Mouse (Mus musculus) CD4-positive helper T cell, adult 2 months (primary cell): ENCODE measurements around the gene Gpr171.

Source experiments
- DNase-seq: peaks from one replicate; pipeline ENCODE4 v3.0.0-alpha.2; 2012; ENCODE audit warnings: low read depth, missing footprints, low spot score

Gene Gpr171

DNA sequence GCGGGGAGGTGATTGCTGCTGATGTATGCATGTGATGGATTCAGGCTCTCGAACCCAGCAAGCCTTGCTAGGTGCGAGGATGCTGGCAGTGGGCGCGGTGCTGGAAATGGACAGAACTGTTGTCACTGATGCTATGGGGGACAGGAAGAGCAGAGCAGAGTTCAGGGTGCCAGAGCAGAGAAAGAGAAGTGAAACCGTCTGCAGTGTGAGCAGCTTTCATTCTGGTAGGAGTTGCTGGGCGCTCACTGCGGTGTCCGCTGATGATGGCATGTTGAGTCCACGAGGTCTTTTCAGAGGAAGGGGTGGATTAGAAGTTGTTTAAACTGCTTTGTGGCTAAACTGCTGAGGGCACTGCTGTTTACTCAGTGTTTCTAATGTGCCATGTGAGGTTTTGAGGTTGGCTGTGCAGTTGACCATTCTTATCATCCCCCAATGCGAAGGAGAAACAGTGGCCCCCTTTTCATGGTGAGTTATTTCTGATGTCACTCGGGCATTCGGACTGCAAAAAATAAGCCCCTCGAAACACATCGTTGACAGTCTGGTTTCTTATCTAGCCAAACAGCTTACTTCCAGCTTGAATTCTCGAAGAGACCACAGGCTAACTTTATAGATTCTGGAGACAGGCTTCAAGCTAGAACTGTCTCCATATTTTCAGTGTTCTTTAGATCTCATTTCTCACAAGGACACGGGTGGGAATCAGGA, 46.6 kb downstream of the Gpr171 start:
- DNase-seq: no peak
